Mouse (Mus musculus): ENCODE results near the gene Gm6268. TPM values are rescaled to one million over a fixed set of nuclear protein-coding genes. Genes with fewer than 3 reads are reported as not detected.

Gene Gm6268
- not detected in 2 replicates for polyA plus RNA-seq (2015; fragmentation: Nextera tagmentation; extraction: Ambion mirVana)

DNA sequence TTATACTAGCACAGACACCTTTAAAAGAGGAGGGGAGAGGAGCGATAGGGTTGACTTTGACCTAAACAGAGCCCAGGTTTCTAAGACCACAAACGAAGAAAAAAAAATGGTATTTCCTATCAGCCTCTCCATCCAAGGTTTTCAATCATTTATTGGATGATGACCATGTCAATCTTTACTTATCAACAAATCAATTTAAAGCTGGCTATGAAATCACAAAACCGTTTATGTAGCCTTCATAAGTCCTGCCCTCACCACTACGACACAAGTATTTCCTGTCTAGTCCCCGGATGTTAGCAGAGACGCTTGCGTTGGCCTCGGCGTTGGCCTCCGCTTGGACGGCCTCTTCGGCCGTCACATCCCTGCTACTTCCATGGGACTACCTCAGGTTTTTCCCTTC is at the start of gene Gm6268:
Gm6268 (plus strand) TSS at position 301 of the 400 bp plus-strand sequence.
- WGBS: 86% methylated on average over 13 of the region's 13 CpGs
- H3K27me3 ChIP-seq: no peaks in the 10 kb centered on the region
- no peak within 1 kb of the TSS for H3K4me2 ChIP-seq

DNA sequence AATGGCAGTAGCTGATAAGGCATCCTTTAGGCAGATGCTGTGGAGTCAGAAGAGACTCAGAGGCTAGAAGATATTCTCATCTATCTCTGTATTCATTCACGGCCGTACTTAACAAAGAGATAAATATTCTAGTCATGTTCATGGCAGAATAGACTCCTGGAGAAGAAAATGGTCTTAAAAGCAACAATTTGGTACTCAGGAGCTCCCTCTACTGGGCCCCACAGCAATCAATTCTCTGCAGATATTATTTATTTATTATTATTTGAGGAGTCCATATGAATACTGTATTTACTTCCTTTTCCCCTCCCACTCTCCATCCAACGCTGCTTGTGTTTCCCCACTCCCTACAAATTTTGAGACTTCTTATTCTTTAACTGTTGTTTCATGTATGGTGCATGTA is 48.6 kb upstream of the Gm6268 start:
- WGBS: 40% methylated on average over 3 of the region's 3 CpGs
- H3K4me1 ChIP-seq: no peaks in the 10 kb centered on the region
- no peak overlapping the region for H3K27ac ChIP-seq
- no peaks in the 10 kb centered on the region for H3K27me3 ChIP-seq
- no peaks in the 10 kb centered on the region for H3K36me3 ChIP-seq
- no peak overlapping the region for H3K9ac ChIP-seq
- ATAC-seq (ENCODE audit: borderline replicate concordance, extremely low read depth, low FRiP score, low TSS enrichment): no peak
- no peaks in the 10 kb centered on the region for H3K9me3 ChIP-seq
- H3K4me2 ChIP-seq: no peak overlapping the region
- no peak overlapping the region for H3K4me3 ChIP-seq

More for the DNA sequence above, at the start of gene Gm6268:
- ATAC-seq (ENCODE audit: borderline replicate concordance, extremely low read depth, low FRiP score, low TSS enrichment): no peak
- no peak within 1 kb of the TSS for H3K4me3 ChIP-seq
- no peaks in the 10 kb centered on the region for H3K36me3 ChIP-seq
- no peak within 1 kb of the TSS for H3K9ac ChIP-seq
- H3K27ac ChIP-seq: no peak within 1 kb of the TSS
- no peaks in the 10 kb centered on the region for H3K9me3 ChIP-seq
- H3K4me1 ChIP-seq: no peaks in the 10 kb centered on the region

DNA sequence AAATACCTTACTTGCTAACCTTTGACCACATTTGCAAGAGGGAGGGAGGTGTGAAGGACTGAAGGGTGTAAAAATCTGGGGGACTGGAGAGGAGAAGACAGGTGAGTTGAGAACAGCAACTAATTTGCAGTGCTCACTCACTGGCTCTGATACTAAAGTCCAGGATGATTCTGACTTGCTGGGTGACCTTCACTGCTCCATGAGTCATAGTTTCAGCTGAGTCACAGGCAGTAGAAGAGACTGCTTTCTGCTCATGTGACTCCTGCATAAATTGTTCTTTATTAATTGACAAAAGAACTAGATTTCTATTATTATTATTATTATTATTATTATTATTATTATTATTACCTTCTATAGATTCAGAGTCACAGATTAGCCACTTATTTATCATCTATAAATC is 15.7 kb upstream of the Gm6268 start:
- Histone ChIP-seq H3K27ac (no peak overlapping the region), H3K4me2 (no peak overlapping the region), H3K4me1 (no peaks in the 10 kb centered on the region), H3K9ac (no peak overlapping the region), H3K9me3 (no peaks in the 10 kb centered on the region), H3K27me3 (no peaks in the 10 kb centered on the region), H3K4me3 (no peak overlapping the region), H3K36me3 (no peaks in the 10 kb centered on the region)
- no peak for ATAC-seq (ENCODE audit: borderline replicate concordance, extremely low read depth, low FRiP score, low TSS enrichment)

DNA sequence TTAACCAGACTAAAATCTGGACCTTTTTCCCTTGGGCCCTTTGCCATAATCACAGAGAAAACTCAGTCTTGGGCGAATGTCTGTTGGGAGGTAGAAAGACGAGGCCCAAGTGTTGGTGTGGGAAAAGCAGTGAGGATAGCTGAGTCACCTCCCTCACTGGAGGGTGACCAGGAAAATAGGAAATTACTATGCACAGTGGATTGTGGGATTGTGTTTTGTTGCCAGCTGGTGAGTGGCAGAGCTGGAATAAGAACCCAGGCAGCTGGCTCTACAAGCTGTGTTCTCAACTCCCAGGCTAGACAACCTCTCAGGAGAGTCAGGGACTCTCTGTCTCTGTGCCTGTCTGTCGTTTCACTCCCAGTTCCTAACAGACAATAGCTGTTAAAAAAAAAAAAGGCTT is 11.1 kb upstream of the Gm6268 start:
- H3K27ac ChIP-seq: no peak overlapping the region
- H3K4me2 ChIP-seq: no peak overlapping the region
- H3K4me3 ChIP-seq: no peak overlapping the region
- H3K4me1 ChIP-seq: no peaks in the 10 kb centered on the region
- no peak overlapping the region for H3K9ac ChIP-seq
- ATAC-seq (ENCODE audit: borderline replicate concordance, extremely low read depth, low FRiP score, low TSS enrichment): no peak
- no peaks in the 10 kb centered on the region for H3K9me3 ChIP-seq
- no peaks in the 10 kb centered on the region for H3K27me3 ChIP-seq
- 41% methylated on average over 3 of the region's 3 CpGs for whole genome bisulfite sequencing
- no peaks in the 10 kb centered on the region for H3K36me3 ChIP-seq

DNA sequence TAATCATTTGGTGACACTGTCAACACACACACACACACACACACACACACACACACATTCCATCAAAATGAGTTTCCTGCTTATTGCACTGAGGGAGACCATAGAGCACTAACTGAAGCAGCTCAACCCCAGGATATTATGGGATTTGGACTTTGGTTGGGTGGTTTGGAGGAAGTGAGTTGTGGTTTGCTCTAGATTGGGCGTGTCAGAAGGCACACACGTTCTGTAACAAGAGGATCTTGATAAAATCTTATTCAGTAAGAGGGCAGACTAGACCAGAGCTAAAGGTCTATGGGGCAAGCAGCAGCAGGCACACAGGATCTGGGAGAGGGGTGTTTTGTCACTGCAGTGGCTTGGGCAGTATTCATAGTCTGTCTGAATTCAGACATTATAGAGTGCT is 10.6 kb upstream of the Gm6268 start:
- H3K4me1 ChIP-seq: no peaks in the 10 kb centered on the region
- H3K4me2 ChIP-seq: no peak overlapping the region
- H3K9ac ChIP-seq: no peak overlapping the region
- no peak for ATAC-seq (ENCODE audit: borderline replicate concordance, extremely low read depth, low FRiP score, low TSS enrichment)
- H3K36me3 ChIP-seq: no peaks in the 10 kb centered on the region
- H3K9me3 ChIP-seq: no peaks in the 10 kb centered on the region
- 50% methylated on average over 2 of the region's 2 CpGs for WGBS
- no peaks in the 10 kb centered on the region for H3K27me3 ChIP-seq
- no peak overlapping the region for H3K27ac ChIP-seq
- H3K4me3 ChIP-seq: no peak overlapping the region

DNA sequence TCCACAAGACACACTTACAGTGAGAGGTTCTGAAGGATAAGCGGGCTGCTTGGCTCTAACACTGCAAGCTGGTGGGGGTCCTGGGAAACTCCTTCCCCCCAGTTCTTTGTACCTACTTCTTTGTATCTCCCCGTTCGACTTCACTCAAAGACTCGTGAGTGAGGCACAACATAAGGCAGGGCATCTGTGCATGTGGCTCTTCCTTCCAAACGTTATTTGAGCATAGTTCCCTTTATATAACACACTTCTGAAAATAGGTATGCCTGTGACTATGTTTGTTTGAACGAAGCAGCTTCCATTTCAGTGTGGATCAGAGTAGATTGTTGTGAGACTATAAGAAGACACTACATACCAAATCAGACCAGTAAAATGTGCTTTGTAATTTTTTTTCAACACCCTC is 8.4 kb upstream of the Gm6268 start:
- Histone ChIP-seq H3K27me3 (no peaks in the 10 kb centered on the region), H3K27ac (no peak overlapping the region), H3K4me1 (no peaks in the 10 kb centered on the region), H3K9ac (no peak overlapping the region), H3K9me3 (no peaks in the 10 kb centered on the region), H3K4me2 (no peak overlapping the region), H3K36me3 (no peaks in the 10 kb centered on the region), H3K4me3 (no peak overlapping the region)
- WGBS: 67% methylated on average over 6 of the region's 6 CpGs
- ATAC-seq (ENCODE audit: borderline replicate concordance, extremely low read depth, low FRiP score, low TSS enrichment): no peak

DNA sequence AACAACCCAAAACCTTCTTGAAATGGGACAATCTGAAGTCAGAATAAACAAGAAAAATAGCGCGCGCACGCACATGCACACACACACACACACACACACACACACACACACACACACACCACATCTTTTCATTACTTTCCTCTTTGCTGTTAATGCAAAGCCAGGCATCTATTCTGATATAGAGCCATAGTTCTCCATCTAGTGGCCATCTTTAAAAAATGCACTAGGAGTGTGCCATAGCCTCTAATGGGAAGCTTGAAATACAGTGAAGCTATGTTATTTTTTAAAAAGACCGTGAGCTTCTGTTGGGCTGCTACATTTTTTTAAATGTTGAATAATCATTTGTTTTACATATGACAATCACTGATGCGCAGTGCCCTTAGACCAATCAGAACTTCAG is 7.8 kb upstream of the Gm6268 start:
- Histone ChIP-seq H3K9me3 (no peaks in the 10 kb centered on the region), H3K9ac (no peak overlapping the region), H3K4me2 (no peak overlapping the region), H3K27me3 (no peaks in the 10 kb centered on the region), H3K4me3 (no peak overlapping the region), H3K27ac (no peak overlapping the region), H3K36me3 (no peaks in the 10 kb centered on the region), H3K4me1 (no peaks in the 10 kb centered on the region)
- no peak for ATAC-seq (ENCODE audit: borderline replicate concordance, extremely low read depth, low FRiP score, low TSS enrichment)
- WGBS: 38% methylated on average over 6 of the region's 6 CpGs

DNA sequence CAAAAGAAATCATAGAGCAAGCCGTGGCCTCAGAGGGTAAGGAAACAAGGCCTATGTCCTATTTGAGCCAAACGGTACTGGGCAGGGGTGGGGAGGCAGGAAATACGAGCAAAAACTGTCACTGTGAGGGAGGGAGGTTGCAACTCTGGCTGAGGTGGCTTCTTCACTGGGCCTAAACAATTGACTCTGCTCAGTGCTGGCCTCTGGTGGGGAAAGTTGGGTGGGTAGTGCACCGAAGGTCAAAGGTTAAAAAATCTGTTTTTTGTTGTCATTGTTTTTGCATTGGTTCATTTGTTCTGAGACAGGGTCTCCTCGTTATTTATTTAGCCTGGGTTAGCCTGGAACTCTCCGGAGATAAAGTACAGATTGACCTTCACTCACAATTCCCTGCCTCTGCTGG is 1.2 kb downstream of the Gm6268 start:
- H3K4me1 ChIP-seq: no peaks in the 10 kb centered on the region
- H3K9me3 ChIP-seq: no peaks in the 10 kb centered on the region
- no peaks in the 10 kb centered on the region for H3K27me3 ChIP-seq
- no peak overlapping the region for H3K4me3 ChIP-seq
- no peak for ATAC-seq (ENCODE audit: borderline replicate concordance, extremely low read depth, low FRiP score, low TSS enrichment)
- no peaks in the 10 kb centered on the region for H3K36me3 ChIP-seq
- H3K9ac ChIP-seq: no peak overlapping the region
- 54% methylated on average over 6 of the region's 6 CpGs for WGBS
- H3K4me2 ChIP-seq: no peak overlapping the region
- H3K27ac ChIP-seq: no peak overlapping the region

DNA sequence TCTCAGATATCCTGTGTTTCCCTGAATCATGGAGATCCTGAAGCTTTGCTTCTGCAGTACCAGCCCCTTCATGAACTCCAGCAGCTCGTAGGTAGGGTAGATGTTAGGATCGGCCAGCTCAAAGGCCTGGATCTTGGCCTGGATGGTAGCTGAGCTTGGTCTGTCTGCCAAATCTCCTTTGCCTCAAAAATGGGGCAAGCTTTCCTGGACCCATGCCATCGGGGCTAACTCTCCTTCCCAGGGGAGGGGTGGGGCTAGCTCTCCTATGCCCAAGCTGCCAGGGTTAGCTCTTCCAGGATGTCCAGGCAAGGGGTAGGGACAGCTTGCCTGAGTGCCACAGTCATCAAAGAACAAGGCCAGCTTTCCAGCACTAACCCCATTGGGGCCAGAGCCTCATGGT is 18.1 kb downstream of the Gm6268 start:
- Histone ChIP-seq H3K4me2 (no peak overlapping the region), H3K9me3 (no peaks in the 10 kb centered on the region), H3K4me3 (no peak overlapping the region), H3K9ac (no peak overlapping the region), H3K27ac (no peak overlapping the region), H3K4me1 (no peaks in the 10 kb centered on the region), H3K36me3 (no peaks in the 10 kb centered on the region), H3K27me3 (no peaks in the 10 kb centered on the region)
- no peak for ATAC-seq (ENCODE audit: borderline replicate concordance, extremely low read depth, low FRiP score, low TSS enrichment)
- WGBS: 80% methylated on average over 3 of the region's 3 CpGs

DNA sequence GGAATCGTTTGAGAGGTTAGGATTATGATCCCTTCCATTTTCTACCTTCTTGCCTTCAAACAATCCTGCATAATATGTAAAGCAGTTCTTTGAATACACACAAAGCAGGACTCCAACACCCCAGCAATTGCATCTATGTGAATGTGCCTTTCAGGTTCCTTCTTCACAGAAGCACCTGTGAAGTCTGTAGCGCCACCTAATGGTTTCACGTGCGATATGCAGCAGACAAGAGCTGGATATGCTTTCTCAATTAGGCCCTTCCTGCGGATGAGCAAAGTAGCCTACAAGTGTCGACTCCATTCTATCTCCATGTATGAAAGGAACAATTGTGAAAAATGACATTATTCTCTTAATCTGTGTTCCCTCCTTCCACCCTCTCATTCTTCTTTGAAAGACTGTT is 33.9 kb downstream of the Gm6268 start:
- Histone ChIP-seq H3K4me2 (no peak overlapping the region), H3K4me1 (no peaks in the 10 kb centered on the region), H3K9ac (no peak overlapping the region), H3K27me3 (no peaks in the 10 kb centered on the region), H3K9me3 (no peaks in the 10 kb centered on the region), H3K4me3 (no peak overlapping the region), H3K36me3 (no peaks in the 10 kb centered on the region), H3K27ac (no peak overlapping the region)
- no peak for ATAC-seq (ENCODE audit: borderline replicate concordance, extremely low read depth, low FRiP score, low TSS enrichment)
- WGBS: 38% methylated on average over 6 of the region's 6 CpGs

DNA sequence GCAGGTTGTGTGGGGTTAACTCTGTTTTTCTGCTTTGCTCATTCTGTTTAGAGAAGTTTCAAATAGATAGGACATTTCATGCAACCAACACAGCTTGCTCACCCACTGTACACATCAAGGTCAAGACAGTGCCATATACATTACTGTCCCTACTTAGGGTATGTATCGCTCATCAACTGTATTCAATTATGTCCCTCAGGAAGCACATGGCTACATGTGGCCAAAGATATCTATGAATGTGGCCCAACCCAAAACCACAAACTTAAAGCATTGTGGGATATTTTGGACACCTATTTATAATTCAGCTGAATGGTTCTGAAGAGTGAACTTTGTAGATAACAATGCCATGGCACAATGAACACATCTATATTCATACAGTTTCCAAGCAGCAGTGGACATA is 36.9 kb downstream of the Gm6268 start:
- WGBS: 94% methylated on average over 1 of the region's 1 CpGs
- Histone ChIP-seq H3K4me1 (no peaks in the 10 kb centered on the region), H3K9ac (no peak overlapping the region), H3K27me3 (no peaks in the 10 kb centered on the region), H3K27ac (no peak overlapping the region), H3K36me3 (no peaks in the 10 kb centered on the region), H3K4me2 (no peak overlapping the region), H3K9me3 (no peaks in the 10 kb centered on the region), H3K4me3 (no peak overlapping the region)
- no peak for ATAC-seq (ENCODE audit: borderline replicate concordance, extremely low read depth, low FRiP score, low TSS enrichment)
